Mouse (Mus musculus): ENCODE measurements around the gene Syt2.

- TF ChIP-seq POLR2A (IDR thresholded peaks at IDR 0.05; ENCODE audit: borderline replicate concordance, extremely low read depth, insufficient read depth, insufficient read length, poor library complexity, severe bottlenecking), result no peak
- TF ChIP-seq CTCF (IDR thresholded peaks at IDR 0.05; ENCODE audit: borderline replicate concordance, extremely low read depth, insufficient read depth, insufficient read length), result no peak
These were observed 129.2 kb downstream of the Syt2 start for GRCm38 (mm10) chr1:134775631-134776030.

Measured in brain, embryonic 14.5 days (tissue).